ENCODE assay signal across 10 mouse cellular contexts in the genomic region with DNA sequence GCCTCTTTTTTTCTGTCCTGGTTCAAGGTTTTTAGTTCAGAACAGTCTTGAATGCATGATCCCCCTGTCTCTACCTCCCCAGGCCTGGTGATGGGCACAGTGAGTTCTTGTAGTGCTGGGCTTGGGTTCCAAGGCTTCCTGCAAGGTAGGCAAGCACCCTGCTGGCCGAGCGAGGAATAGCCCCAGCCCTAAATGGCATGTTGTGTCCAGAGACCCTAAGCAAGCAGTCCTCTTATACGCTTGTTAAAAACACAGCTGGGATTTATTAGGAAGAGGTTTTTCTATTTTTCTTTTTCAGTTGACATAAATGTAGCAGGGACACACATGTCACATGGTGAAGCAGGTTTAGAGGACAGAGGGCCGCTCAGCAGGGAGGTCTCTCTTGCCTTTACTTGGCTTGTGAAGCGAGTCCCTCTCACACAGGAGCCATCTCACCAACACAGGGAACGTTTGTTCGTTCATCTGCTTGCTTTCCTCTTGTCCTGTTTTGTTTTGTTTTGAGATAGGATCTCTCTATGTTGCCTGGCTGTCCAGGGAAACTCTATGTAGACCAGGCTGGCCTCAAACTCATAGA. TPM values are rescaled to one million over a fixed set of nuclear protein-coding genes. Genes with fewer than 3 reads are reported as not detected.
DNase-seq lines count a peak whose midpoint lies in the region; ATAC-seq and TF ChIP-seq lines count a peak whose summit lies in the region.
"Had no signal": no experiment of that assay in that cellular context is flagged by ENCODE, and none has a peak within 500 bp of the region (broad histone marks: within the 10 kb centered on the region; RNA-seq: fewer than 3 reads in every experiment).

No protein-coding gene starts in this region.

- H3K79me2 ChIP-seq in liver, adult 2 months (ENCODE audit: control insufficient read depth, insufficient read depth, low read length) = no peaks in the 10 kb centered on the region

- no peak for ATAC-seq in liver, embryonic 12.5 days
- peak; percentile 54; the same call in 1 of the 2 replicates for ATAC-seq in megakaryocyte, adult 5-6 weeks (ENCODE audit: poor library complexity, severe bottlenecking)

- H3K4me1 ChIP-seq in liver, adult 2 months (ENCODE audit: control insufficient read depth, insufficient read depth, low read length) = peaks cover 2% of the 10 kb centered on the region
- 0 out of 2 replicates have a peak, but pooled peaks cover 4% of the 10 kb centered on the region for H3K4me1 ChIP-seq in liver, embryonic 12.5 days

- no peak overlapping the region for H3K9ac ChIP-seq in liver, adult 2 months (ENCODE audit: low read depth, low read length)
- H3K9ac ChIP-seq in liver, embryonic 12.5 days = no peak overlapping the region
- H3K9ac ChIP-seq: embryonic facial prominence, embryonic 13.5 days; hindbrain, embryonic 15.5 days had no signal

- no peak for TF ChIP-seq POLR2A in liver, adult 2 months (IDR thresholded peaks at IDR 0.05; ENCODE audit: extremely low read depth, insufficient read depth, low read length)

- no peaks in the 10 kb centered on the region for H3K9me3 ChIP-seq in liver, embryonic 12.5 days (replicated peaks)
- H3K9me3 ChIP-seq: embryonic facial prominence, embryonic 13.5 days; hindbrain, embryonic 15.5 days had no signal

- no peak overlapping the region for H3K4me2 ChIP-seq in liver, embryonic 12.5 days
- H3K4me2 ChIP-seq: embryonic facial prominence, embryonic 13.5 days; hindbrain, embryonic 15.5 days had no signal

- WGBS in liver, adult 2 months = 72% methylated on average over 7 of the region's 7 CpGs
- 49% methylated on average over 7 of the region's 7 CpGs for WGBS in liver, embryonic 12.5 days (ENCODE audit: insufficient replicate concordance)

- no peaks in the 10 kb centered on the region for H3K36me3 ChIP-seq in liver, adult 2 months (ENCODE audit: control insufficient read depth, insufficient read depth, low read length)
- H3K36me3 ChIP-seq in liver, embryonic 12.5 days = 0 out of 2 replicates have a peak, but pooled peaks cover 5% of the 10 kb centered on the region

- H3K27ac ChIP-seq in liver, adult 2 months (replicated peaks; ENCODE audit: insufficient read depth, low read depth, low read length) = no peak overlapping the region
- no peak overlapping the region for H3K27ac ChIP-seq in liver, embryonic 12.5 days
- H3K27ac ChIP-seq: embryonic facial prominence, embryonic 13.5 days; hindbrain, embryonic 15.5 days had no signal

- no peaks in the 10 kb centered on the region for H3K27me3 ChIP-seq in liver, adult 2 months (ENCODE audit: control insufficient read depth, insufficient read depth, low read length)
- peaks cover 17% of the 10 kb centered on the region for H3K27me3 ChIP-seq in liver, embryonic 12.5 days (replicated peaks)
- H3K27me3 ChIP-seq: embryonic facial prominence, embryonic 13.5 days; hindbrain, embryonic 15.5 days had no signal

- TF ChIP-seq CTCF in liver, adult 2 months (IDR thresholded peaks at IDR 0.05; ENCODE audit: low read depth, low read length) = peak; percentile 73

- H3K4me3 ChIP-seq in liver, adult 2 months (ENCODE audit: insufficient read depth, low read depth, low read length) = no peak overlapping the region
- no peak overlapping the region for H3K4me3 ChIP-seq in liver, embryonic 12.5 days
- H3K4me3 ChIP-seq: embryonic facial prominence, embryonic 13.5 days; hindbrain, embryonic 15.5 days had no signal

- DNase-seq in cerebellum, adult 18-20 months = peak; percentile 39 to 42
- DNase-seq in cerebellum, adult 11 months = no peak
- DNase-seq in liver, adult 2 months (ENCODE audit: extremely low read depth, low read depth, low spot score) = no peak
- DNase-seq in c-Kit-positive CD71-negative TER-119-negative erythroid progenitor cells, embryonic 14.5 days (ENCODE audit: low read depth) = peak; percentile 30
- no peak for DNase-seq in spleen, adult 18-20 months
- no peak for DNase-seq in ovary, postnatal 10 days (ENCODE audit: low spot score)

RNA-seq across cellular contexts. Expression of a gene that starts 25.5 kb away (rescaled TPM):
- total RNA-seq in liver, adult 2 months (2014; rRNA removed) = 29.5 and 37.3 TPM in 2 replicates
- polyA plus RNA-seq in liver, adult 2 months (2012; rRNA removed) = 69.1 and 76.4 TPM in 2 replicates
- 39.8 and 41.6 TPM in 2 replicates for polyA plus RNA-seq in liver, embryonic 12.5 days (2016; fragmentation: Nextera tagmentation; extraction: Ambion mirVana)
- 17.7 and 18.8 TPM in 2 replicates for total RNA-seq in megakaryocyte, adult 5-6 weeks (2015)
- total RNA-seq in megakaryocyte, adult 5-6 weeks (2017) = 34.0 and 36.9 TPM in 2 replicates

RNA-seq across cellular contexts. Expression of a gene that starts 34.5 kb away (rescaled TPM):
- total RNA-seq in liver, adult 2 months (2014; rRNA removed) = 3.3 and 4.1 TPM in 2 replicates
- polyA plus RNA-seq in liver, adult 2 months (2012; rRNA removed) = 5.3 and 9.9 TPM in 2 replicates
- 0.10 and 0.12 TPM in 2 replicates for polyA plus RNA-seq in liver, embryonic 12.5 days (2016; fragmentation: Nextera tagmentation; extraction: Ambion mirVana)
- total RNA-seq in megakaryocyte, adult 5-6 weeks (2015) = 3.6 and 4.0 TPM in 2 replicates
- total RNA-seq in megakaryocyte, adult 5-6 weeks (2017) = 7.9 and 9.0 TPM in 2 replicates

RNA-seq across cellular contexts. Expression of a gene that starts 48.2 kb away (rescaled TPM):
- total RNA-seq in liver, adult 2 months (2014; rRNA removed) = 1.0 and 1.5 TPM in 2 replicates
- polyA plus RNA-seq in liver, adult 2 months (2012; rRNA removed) = 1.9 and 3.5 TPM in 2 replicates
- polyA plus RNA-seq in liver, embryonic 12.5 days (2016; fragmentation: Nextera tagmentation; extraction: Ambion mirVana) = 2.6 and 2.9 TPM in 2 replicates
- total RNA-seq in megakaryocyte, adult 5-6 weeks (2015) = 6.8 and 7.3 TPM in 2 replicates
- total RNA-seq in megakaryocyte, adult 5-6 weeks (2017) = 3.0 and 3.9 TPM in 2 replicates

RNA-seq across cellular contexts. Expression of a gene that starts 51.4 kb away (rescaled TPM):
- 22.3 and 27.3 TPM in 2 replicates for total RNA-seq in liver, adult 2 months (2014; rRNA removed)
- 42.2 and 45.8 TPM in 2 replicates for polyA plus RNA-seq in liver, adult 2 months (2012; rRNA removed)
- polyA plus RNA-seq in liver, embryonic 12.5 days (2016; fragmentation: Nextera tagmentation; extraction: Ambion mirVana) = 85.7 and 85.9 TPM in 2 replicates
- total RNA-seq in megakaryocyte, adult 5-6 weeks (2015) = 14.6 and 15.0 TPM in 2 replicates
- 13.5 and 19.3 TPM in 2 replicates for total RNA-seq in megakaryocyte, adult 5-6 weeks (2017)

Comparison
In these comparisons a context has a peak if more than half of its experiments do, and no peak if none do; other contexts are left out.
1. DNase-seq: peak in cerebellum, adult 18-20 months (2 of 2) and c-Kit-positive CD71-negative TER-119-negative erythroid progenitor cells, embryonic 14.5 days (single experiment); none in cerebellum, adult 11 months (single experiment), liver, adult 2 months (single experiment), spleen, adult 18-20 months (0 of 2) and ovary, postnatal 10 days (single experiment).